Mouse (Mus musculus) liver, embryonic 14.5 days (tissue): ENCODE measurements around the gene Usp8.

Experiments used
- CTCF ChIP-seq: IDR thresholded peaks from 2 replicates; pipeline ENCODE4 v1.5.1; 2016; ENCODE audit warnings: antibody characterized with exemption, low read depth, control low read depth
- EP300 ChIP-seq: IDR thresholded peaks from 2 replicates; pipeline ENCODE4 v1.6.1; 2016; ENCODE audit warnings: antibody characterized with exemption, low read depth

GRCm38 (mm10) chr2:126743389-126743788 is 36.3 kb downstream of the Usp8 start:
- no peak for TF ChIP-seq EP300
- no peak for TF ChIP-seq CTCF
